Mouse (Mus musculus) liver, postnatal 0 days (tissue): Measurements from ENCODE around the gene Mysm1.

Experiments
- CTCF ChIP-seq: sonication (generic); IDR thresholded peaks from 2 replicates; pipeline ENCODE4 v1.5.1; 2016; ENCODE audit warnings: antibody characterized with exemption, low read depth
- EP300 ChIP-seq: IDR thresholded peaks from 2 replicates; pipeline ENCODE4 v1.6.1; 2016; ENCODE audit warnings: antibody characterized with exemption, low read depth, mild to moderate bottlenecking

DNA sequence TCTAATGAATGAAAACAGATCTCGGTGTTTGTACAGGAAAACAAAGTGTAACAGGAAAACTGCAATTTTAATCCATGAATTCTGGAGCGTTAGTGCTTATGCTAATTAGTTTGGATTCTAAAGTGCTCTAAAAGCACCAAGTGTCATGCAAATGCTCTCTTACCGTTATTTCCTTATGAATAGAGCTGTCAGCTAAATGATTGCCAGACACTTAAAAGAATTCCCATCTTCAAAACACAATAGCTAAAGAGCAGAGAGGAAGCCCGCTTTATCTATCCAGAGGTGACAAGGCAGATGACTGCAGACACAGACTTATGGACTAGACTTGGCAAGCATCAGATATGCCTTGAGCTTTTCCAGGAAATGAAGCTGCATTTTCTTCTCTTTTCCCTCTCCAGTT lies 8.8 kb upstream of the Mysm1 start:
- TF ChIP-seq CTCF (no peak), EP300 (no peak)
